Mouse (Mus musculus): ENCODE results near the gene Mtf1.

Mtf1 gene

DNA sequence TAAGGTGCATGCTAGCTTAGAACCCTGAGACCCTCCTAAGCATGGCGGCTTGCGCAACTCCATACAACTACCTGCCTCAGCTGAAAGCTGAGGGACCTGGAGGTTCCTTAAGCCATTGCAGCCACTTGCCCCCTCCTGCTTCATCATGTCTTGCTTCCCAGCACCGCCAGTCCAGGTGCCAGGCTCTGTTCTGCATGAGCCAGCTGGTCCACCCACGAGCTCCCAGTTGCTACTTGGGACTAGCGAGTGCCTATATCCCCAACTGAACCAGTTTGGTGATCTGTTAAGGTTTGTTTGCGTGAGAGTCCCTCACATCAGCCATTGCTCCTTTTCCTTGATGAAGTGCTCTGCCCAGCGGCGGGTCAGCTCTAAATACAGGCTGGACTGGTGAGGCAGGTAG lies 54.4 kb downstream of the Mtf1 start:
- no peak for DNase-seq (ENCODE audit: low spot score)

DNA sequence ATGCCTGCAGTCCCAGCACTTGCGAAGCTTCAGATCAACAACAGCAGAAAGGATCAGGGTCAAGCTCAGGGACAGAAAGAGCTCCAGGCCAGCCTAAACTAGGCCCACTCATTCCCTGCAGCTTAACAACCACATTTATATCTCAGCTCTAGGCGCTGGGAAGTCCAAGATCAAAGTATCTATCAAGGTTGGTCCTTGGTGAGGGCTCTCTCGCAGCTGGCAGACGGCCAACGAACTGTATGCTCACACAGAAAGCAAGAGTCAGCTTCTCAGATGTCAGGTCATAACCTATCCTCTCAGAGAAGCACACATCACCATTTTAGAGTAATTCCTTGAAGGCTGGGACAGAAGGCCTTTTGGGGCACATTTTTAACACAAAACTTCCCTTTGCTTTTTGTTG lies 56.5 kb downstream of the Mtf1 start:
- no peak for DNase-seq (ENCODE audit: low spot score)

- DNase-seq (ENCODE audit: low spot score): peak; percentile 69
These were observed 58.5 kb downstream of the Mtf1 start for GRCm38 (mm10) chr4:124860446-124860845.

DNA sequence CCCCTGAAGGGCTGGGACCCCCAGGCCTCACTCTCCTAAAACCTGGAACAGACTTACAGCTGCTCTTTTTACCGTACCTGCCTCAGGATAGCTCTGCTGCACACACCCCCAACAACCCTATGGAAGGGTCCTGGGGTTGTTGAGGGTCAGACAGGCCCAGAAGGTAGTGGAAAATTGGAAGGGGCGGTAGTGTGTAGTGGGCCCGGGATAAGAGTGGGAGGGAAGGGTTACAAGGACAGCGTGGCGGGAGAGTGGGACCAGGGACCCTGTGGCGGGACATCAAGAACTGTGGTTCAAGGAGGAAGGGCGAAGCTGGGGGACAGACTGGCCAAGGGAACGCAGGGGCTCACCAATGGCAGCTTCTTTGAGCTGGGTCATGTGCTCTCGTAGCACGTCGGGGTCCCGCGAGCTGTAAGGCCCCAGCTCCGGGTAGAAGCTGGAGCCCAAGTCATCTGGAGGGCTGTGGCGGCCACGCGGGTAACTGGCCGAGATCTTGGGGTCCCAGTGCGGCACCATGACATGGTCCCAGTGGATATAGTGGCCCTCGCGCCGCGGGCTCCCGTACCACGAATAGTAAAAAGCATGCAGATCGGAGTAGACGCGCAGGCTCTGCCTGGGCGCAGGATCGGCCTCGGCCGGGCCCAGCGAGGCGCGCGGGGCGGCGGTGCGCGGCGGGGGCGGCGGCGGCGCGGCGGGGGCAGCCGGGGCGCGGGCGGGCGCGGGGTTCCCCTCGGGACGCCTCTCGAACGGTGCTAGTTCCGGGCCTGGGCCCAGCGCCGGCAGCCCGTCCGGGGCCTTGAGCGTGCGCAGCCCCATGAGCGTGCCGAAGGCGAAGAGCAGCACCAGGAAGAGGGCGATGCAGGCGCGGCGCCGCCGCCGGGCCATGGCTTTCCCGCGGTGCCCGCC lies 59.6 kb downstream of the Mtf1 start, which contains the start of gene Maneal:
Maneal (minus strand) TSS at position 889 of the 906 bp plus-strand sequence.
- DNase-seq (ENCODE audit: low spot score): no peak

DNA sequence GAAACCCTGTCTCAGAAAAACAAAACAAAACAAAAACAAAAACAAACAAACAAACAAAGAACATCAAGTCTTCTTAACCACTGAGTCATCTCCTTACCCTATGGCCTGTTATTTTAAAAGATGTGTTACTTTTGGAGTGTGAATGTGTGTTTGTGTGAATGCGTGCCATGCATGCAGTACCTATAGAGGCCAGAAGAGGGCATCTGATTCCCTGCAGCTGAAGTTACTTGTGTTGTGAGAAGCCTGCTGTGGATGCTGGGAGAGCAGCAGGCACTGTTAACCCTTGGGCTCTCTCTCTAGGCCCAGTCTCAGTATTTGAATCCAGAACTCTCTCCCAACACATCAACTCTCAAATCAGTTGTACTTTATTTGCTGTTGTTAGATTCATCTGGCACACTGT lies 70.8 kb downstream of the Mtf1 start:
- DNase-seq (ENCODE audit: low spot score): no peak

DNA sequence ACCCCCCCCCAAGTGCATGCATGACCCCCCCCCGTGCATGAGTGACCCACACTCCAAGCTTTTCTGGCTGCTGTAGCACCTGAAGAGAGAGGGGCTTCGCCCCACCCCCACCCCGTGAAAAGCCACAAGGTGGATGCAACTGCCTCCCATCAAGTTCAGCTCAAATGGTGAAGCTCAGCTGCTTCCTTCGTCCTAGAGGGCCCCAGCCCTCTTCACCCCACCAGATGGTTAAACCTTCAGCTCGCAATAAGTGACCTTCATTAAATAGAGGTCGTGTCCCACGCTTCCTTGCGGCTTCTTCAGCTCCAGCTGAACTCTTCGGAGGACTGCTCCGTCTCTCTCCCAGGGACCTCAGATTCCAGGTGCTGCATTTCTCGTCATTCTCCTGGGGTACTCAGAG lies 78.7 kb downstream of the Mtf1 start, which contains the start of gene Epha10:
Epha10 (plus strand) TSS at position 301 of the 400 bp plus-strand sequence.
- no peak for DNase-seq (ENCODE audit: low spot score)

GRCm38 (mm10) chr4:124881341-124881908 lies 79.5 kb downstream of the Mtf1 start:
- DNase-seq (ENCODE audit: low spot score): no peak

- peak; percentile 30 for DNase-seq (ENCODE audit: low spot score)
These were observed 80.3 kb downstream of the Mtf1 start for GRCm38 (mm10) chr4:124882151-124882729.

DNA sequence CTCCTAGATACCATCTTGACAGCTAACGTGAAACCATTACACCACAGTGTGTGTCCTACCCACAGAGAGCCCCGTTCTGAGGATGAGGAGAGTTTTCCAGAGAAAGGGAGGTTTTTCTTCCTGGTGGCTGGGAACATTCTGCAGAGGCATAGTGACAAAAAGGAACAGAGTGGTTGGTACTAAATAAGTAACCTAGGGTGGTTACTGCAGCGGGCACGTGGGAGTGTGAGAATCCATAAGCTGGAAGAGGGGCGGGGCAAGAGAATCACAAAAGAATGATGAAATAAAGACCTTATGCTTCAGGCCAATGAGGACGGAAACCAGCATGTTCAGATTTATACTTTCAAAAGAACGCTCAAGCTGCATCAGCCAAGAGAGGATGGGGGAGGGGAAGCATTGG lies 86.8 kb downstream of the Mtf1 start:
- no peak for DNase-seq (ENCODE audit: low spot score)

DNA sequence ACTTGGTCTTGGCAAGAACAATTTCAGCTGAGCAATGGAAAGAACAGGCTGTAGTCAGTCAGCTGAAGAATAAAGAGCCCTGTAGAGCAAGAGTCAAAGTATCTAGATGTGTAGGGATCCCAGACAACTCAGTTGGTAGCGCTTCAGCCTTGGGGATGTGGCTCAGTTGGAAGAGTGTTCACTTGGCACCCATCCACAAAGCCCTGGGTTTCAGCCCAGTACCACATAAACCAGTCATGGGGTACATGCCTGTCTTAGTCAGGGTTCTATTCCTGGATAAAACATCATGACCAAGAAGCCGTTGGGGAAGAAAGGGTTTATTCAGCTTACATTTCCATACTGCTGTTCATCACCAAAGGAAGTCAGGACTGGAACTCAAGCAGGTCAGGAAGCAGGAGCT lies 88.0 kb downstream of the Mtf1 start:
- DNase-seq (ENCODE audit: low spot score): no peak

- no peak for DNase-seq (ENCODE audit: low spot score)
These were observed 88.9 kb downstream of the Mtf1 start for GRCm38 (mm10) chr4:124890831-124891230.

DNA sequence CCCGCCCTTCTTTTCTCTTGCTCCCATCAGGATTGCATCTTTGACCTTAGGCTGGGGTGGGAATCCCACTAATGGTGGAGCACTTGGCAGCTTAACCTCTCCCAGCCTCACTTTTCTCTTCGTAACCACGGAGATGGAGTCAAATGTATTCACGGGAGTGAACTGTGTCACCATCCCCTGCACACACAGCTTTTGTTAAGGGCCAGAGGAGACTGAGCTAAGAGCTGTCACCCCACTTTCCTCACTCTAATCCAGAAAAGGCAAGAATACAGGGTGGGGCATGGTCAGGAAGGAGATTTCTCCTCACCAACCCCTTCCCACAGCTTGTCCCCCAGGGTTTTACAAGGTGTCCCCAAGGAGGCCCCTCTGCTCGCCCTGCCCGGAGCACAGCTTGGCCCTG lies 91.9 kb downstream of the Mtf1 start:
- DNase-seq (ENCODE audit: low spot score): no peak

GRCm38 (mm10) chr4:124894508-124895428 lies 92.9 kb downstream of the Mtf1 start:
- DNase-seq (ENCODE audit: low spot score): no peak

GRCm38 (mm10) chr4:124898428-124898827 lies 96.5 kb downstream of the Mtf1 start:
- no peak for DNase-seq (ENCODE audit: low spot score)
